Mouse (Mus musculus) kidney, embryonic 16.5 days (tissue): Measurements from ENCODE around the gene Vmn1r221. TPM values are rescaled to one million over a fixed set of nuclear protein-coding genes. Genes with fewer than 3 reads are reported as not detected.
"Not testable (repeated sequence)": the region's sequence is repeated elsewhere in the genome, so short reads cannot be mapped to it uniquely, and the experiment has no call there.

Experiments used
- ATAC-seq: fragments of 200-750 bp; cut with Nextera tagmentation; 2 replicates; pipeline ENCODE4 v1.8.0; 2017; ENCODE audit warnings: moderate TSS enrichment; ENCODE audit not compliant: low FRiP score, low TSS enrichment
- H3K27ac ChIP-seq: fragments of 300-500 bp; sonication (generic); 2 replicates; pipeline ENCODE4 v1.5.1; 2014; ENCODE audit warnings: low read length
- H3K27me3 ChIP-seq: fragments of 300-500 bp; sonication (generic); 2 replicates; pipeline ENCODE4 v1.6.1; 2014; ENCODE audit warnings: low read length, control low read depth, mixed read lengths; ENCODE audit not compliant: insufficient read depth
- H3K36me3 ChIP-seq: fragments of 300-500 bp; sonication (generic); 2 replicates; pipeline ENCODE4 v1.6.1; 2014; ENCODE audit warnings: low read length, control low read depth, mixed read lengths; ENCODE audit not compliant: insufficient read depth
- H3K4me1 ChIP-seq: fragments of 300-500 bp; sonication (generic); 2 replicates; pipeline ENCODE4 v1.6.1; 2014; ENCODE audit warnings: low read length, control low read depth, mixed read lengths; ENCODE audit not compliant: insufficient read depth
- H3K4me2 ChIP-seq: fragments of 300-500 bp; sonication (generic); replicated peaks from 2 replicates; pipeline ENCODE4 v1.6.1; 2014; ENCODE audit warnings: low read depth, low read length
- H3K4me3 ChIP-seq: fragments of 300-500 bp; sonication (generic); 2 replicates; pipeline ENCODE4 v1.5.1; 2014; ENCODE audit warnings: mild to moderate bottlenecking, low read length
- H3K9ac ChIP-seq: fragments of 300-500 bp; sonication (generic); replicated peaks from 2 replicates; pipeline ENCODE4 v1.6.1; 2014; ENCODE audit warnings: low read length
- H3K9me3 ChIP-seq: fragments of 300-500 bp; sonication (generic); 2 replicates; pipeline ENCODE4 v1.6.1; 2016; ENCODE audit warnings: low read length, control low read depth
- WGBS: fragments of 180-500 bp; shearing (Covaris S2); extraction: QIAGEN DNeasy Blood & Tissue Kit; methylation state at CpG from one replicate; pipeline ENCODE4 v1.1.7; 2014; 5-methylcytosine and 5-hydroxymethylcytosine counted together
- polyA plus RNA-seq: library from polyadenylated mRNA; unstranded; fragments of >200 nt; fragmentation: Nextera tagmentation; extraction: Ambion mirVana; gene quantifications from 2 replicates; pipeline ENCODE4 v1.2.1, GENCODE M21; 2015

The Vmn1r221 gene
- not detected in 2 replicates for polyA plus RNA-seq

GRCm38 (mm10) chr13:23213827-23214226, at the start of gene Vmn1r221:
Vmn1r221 (plus strand) TSS chr13:23214127.
- H3K9ac ChIP-seq, H3K4me3 ChIP-seq, H3K27me3 ChIP-seq, H3K9me3 ChIP-seq, ATAC-seq, H3K36me3 ChIP-seq, H3K4me1 ChIP-seq, H3K4me2 ChIP-seq, H3K27ac ChIP-seq: not testable (repeated sequence)
- 71% methylated on average over 2 of the region's 2 CpGs for WGBS

- H3K4me3 ChIP-seq, H3K27ac ChIP-seq, H3K9me3 ChIP-seq, H3K9ac ChIP-seq, H3K4me1 ChIP-seq, H3K4me2 ChIP-seq, H3K36me3 ChIP-seq, H3K27me3 ChIP-seq, ATAC-seq: not testable (repeated sequence)
- 82% methylated on average over 4 of the region's 4 CpGs for WGBS
Measured at GRCm38 (mm10) chr13:23166471-23166870, 47.5 kb upstream of the Vmn1r221 start.

GRCm38 (mm10) chr13:23187875-23188274, 26.1 kb upstream of the Vmn1r221 start, which contains the start of gene Vmn1r220:
Vmn1r220 (minus strand) TSS chr13:23187975.
- H3K27me3 ChIP-seq: no peaks in the 10 kb centered on the region
- H3K36me3 ChIP-seq: no peaks in the 10 kb centered on the region
- no peak within 1 kb of the TSS for H3K27ac ChIP-seq
- no peak within 1 kb of the TSS for H3K9ac ChIP-seq
- no peaks in the 10 kb centered on the region for H3K4me1 ChIP-seq
- no peak within 1 kb of the TSS for H3K4me3 ChIP-seq
- no peaks in the 10 kb centered on the region for H3K9me3 ChIP-seq
- ATAC-seq: no peak
- H3K4me2 ChIP-seq: no peak within 1 kb of the TSS
- WGBS: 88% methylated on average over 2 of the region's 2 CpGs

GRCm38 (mm10) chr13:23203885-23204284, 10.0 kb upstream of the Vmn1r221 start:
- H3K27me3 ChIP-seq, H3K4me2 ChIP-seq, H3K27ac ChIP-seq, H3K9me3 ChIP-seq, ATAC-seq, H3K4me3 ChIP-seq, H3K36me3 ChIP-seq, H3K9ac ChIP-seq, H3K4me1 ChIP-seq: not testable (repeated sequence)
- WGBS: 86% methylated on average over 1 of the region's 1 CpGs

GRCm38 (mm10) chr13:23235847-23236246, 21.9 kb downstream of the Vmn1r221 start, which contains the start of gene Vmn1r222:
Vmn1r222 (minus strand) TSS chr13:23235947.
- not testable (repeated sequence) for H3K27me3 ChIP-seq, H3K9ac ChIP-seq, ATAC-seq, H3K36me3 ChIP-seq, H3K9me3 ChIP-seq, H3K4me3 ChIP-seq, H3K4me1 ChIP-seq, H3K27ac ChIP-seq, H3K4me2 ChIP-seq

GRCm38 (mm10) chr13:23246834-23247233, 32.9 kb downstream of the Vmn1r221 start, which contains the start of gene Vmn1r223:
Vmn1r223 (plus strand) TSS chr13:23247134.
- H3K9me3 ChIP-seq, H3K36me3 ChIP-seq, H3K4me2 ChIP-seq, H3K27ac ChIP-seq, H3K27me3 ChIP-seq, H3K4me3 ChIP-seq, H3K4me1 ChIP-seq, H3K9ac ChIP-seq, ATAC-seq: not testable (repeated sequence)
- WGBS: 70% methylated on average over 1 of the region's 1 CpGs

GRCm38 (mm10) chr13:23258546-23259048, 44.7 kb downstream of the Vmn1r221 start:
- Histone ChIP-seq H3K4me2 (no peak overlapping the region), H3K9ac (no peak overlapping the region), H3K27ac (no peak overlapping the region), H3K4me3 (no peak overlapping the region), H3K4me1 (no peaks in the 10 kb centered on the region), H3K27me3 (no peaks in the 10 kb centered on the region), H3K9me3 (peaks cover 3% of the 10 kb centered on the region; the same call in 1 of the 2 replicates), H3K36me3 (no peaks in the 10 kb centered on the region)
- ATAC-seq: no peak
- WGBS: 96% methylated on average over 2 of the region's 2 CpGs

GRCm38 (mm10) chr13:23268606-23269005, 54.7 kb downstream of the Vmn1r221 start:
- not testable (repeated sequence) for H3K4me2 ChIP-seq, H3K9me3 ChIP-seq, ATAC-seq, H3K4me1 ChIP-seq, H3K4me3 ChIP-seq, H3K27me3 ChIP-seq, H3K9ac ChIP-seq, H3K27ac ChIP-seq, H3K36me3 ChIP-seq
- 85% methylated on average over 2 of the region's 3 CpGs for WGBS

- ATAC-seq: peak; percentile 46; the same call in 1 of the 2 replicates
- not testable (repeated sequence) for H3K36me3 ChIP-seq, H3K27ac ChIP-seq, H3K9me3 ChIP-seq, H3K4me1 ChIP-seq, H3K9ac ChIP-seq, H3K27me3 ChIP-seq, H3K4me3 ChIP-seq, H3K4me2 ChIP-seq
- WGBS: 50% methylated on average over 4 of the region's 4 CpGs
Measured at GRCm38 (mm10) chr13:23269127-23269526, 55.2 kb downstream of the Vmn1r221 start.

GRCm38 (mm10) chr13:23269681-23270080, 55.8 kb downstream of the Vmn1r221 start:
- Histone ChIP-seq H3K4me2 (peak overlapping the region; percentile 59), H3K4me3 (peak overlapping the region; percentile 42), H3K9ac (0 out of 2 replicates have a peak overlapping the region, but pooled peaks have one; percentile 4), H3K9me3 (no peaks in the 10 kb centered on the region), H3K4me1 (0 out of 2 replicates have a peak, but pooled peaks cover 3% of the 10 kb centered on the region), H3K27me3 (peaks cover 4% of the 10 kb centered on the region; the same call in 1 of the 2 replicates), H3K36me3 (no peaks in the 10 kb centered on the region), H3K27ac (no peak overlapping the region)
- 27% methylated on average over 11 of the region's 11 CpGs for WGBS
- no peak for ATAC-seq
